Mouse (Mus musculus): ENCODE measurements around the gene Mylk2.

GRCm38 (mm10) chr2:152913471-152913870, 2.3 kb downstream of the Mylk2 start:
- no peak for TF ChIP-seq GATA1 (IDR thresholded peaks at IDR 0.05; ENCODE audit: low read length)
- no peak for TF ChIP-seq TAL1 (IDR thresholded peaks at IDR 0.05; ENCODE audit: low read length)
